Mouse (Mus musculus) right cerebral cortex, postnatal 4 days (tissue): ENCODE measurements around the gene Rhod.
A peak's percentile ranks its signal among the peaks of the same experiment; 100 is the strongest.
"Not testable (repeated sequence)": the region's sequence is repeated elsewhere in the genome, so short reads cannot be mapped to it uniquely, and the experiment has no call there.

ENCODE experiments used
- DNase-seq: peaks from one replicate; pipeline ENCODE4 v3.0.0-alpha.2; 2022

Gene Rhod

GRCm38 (mm10) chr19:4439161-4439801, at the start of gene Rhod:
Rhod (minus strand) TSS chr19:4439432.
- peak; percentile 26 for DNase-seq

DNA sequence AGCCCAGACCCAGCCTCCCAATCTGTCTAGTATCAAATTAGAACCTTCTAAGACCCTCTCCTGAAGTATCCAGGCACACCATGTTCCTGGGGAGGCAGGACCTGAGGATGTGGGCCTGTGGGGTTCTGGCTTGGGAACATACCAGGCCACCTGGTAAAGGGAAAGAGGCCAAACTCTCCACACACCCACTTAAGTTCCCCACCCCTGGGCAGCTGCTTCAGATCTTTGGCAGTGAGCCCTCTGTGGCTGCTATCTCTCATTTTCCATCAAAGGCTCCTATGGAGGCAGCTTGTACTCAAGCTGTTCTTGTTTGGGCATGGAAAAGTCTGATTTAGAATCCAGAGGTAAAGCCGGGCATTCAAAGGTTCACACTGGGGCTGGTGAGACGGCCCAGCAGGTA, 48.6 kb upstream of the Rhod start:
- no peak for DNase-seq

DNA sequence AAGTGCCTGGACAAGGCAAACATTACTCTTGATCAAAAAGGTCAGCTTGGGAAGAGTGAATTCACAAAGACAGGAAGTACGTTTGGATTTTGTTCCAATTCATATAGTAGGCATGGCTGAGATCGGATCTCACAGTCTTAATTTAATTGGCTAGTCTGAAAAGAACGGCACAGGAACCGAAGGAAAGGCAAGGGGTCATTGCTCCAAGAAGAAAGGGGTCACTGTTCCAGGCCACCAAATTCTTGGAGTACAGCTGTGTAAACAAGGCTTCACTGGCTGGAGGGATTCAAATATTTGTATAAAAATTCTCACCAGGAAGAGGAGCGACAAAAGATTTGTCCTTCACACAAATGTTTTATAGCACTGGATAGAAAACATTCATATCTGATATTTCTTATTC, 45.8 kb upstream of the Rhod start:
- no peak for DNase-seq

GRCm38 (mm10) chr19:4482111-4482859, 43.1 kb upstream of the Rhod start:
- no peak for DNase-seq

DNA sequence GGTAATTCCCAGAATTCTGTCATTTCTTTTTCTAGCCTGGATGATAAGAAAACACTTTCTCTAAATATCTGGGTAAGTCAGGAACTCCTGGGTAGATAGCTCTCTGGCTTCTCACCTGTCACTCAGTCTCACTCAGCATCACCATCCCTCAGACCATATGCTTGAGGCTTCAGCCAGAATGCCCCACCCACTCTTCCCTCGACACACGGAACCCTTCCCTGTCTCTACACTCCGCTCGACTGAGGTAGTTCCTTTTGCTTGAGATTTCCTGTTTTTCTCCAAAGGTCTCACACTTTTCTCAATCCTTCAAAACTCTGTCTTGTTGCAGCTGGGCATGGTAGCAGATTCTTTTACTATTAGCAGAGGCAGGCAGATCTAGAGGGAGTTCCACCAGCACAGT, 42.1 kb upstream of the Rhod start:
- DNase-seq = no peak

DNA sequence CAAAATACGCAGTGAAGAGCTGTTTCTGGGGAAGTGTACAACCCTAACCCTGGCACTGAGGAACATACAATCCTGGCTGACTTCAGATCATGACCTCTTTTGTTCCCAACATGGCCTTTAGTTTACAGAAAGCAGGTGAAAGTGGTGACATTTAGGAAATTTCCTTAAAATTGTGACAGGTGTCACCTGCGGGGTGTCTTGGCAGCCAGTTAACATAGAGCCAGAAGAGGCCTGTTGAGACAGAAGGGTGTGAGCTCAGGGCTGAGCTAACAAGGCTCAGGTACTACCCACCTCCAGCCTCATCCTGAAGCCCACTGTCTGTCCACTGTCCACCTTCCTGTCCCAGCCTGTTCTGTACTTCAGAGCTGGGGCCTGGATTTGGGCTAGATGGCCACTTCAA, 40.8 kb upstream of the Rhod start:
- no peak for DNase-seq

GRCm38 (mm10) chr19:4478190-4478516, 38.9 kb upstream of the Rhod start:
- no peak for DNase-seq

DNA sequence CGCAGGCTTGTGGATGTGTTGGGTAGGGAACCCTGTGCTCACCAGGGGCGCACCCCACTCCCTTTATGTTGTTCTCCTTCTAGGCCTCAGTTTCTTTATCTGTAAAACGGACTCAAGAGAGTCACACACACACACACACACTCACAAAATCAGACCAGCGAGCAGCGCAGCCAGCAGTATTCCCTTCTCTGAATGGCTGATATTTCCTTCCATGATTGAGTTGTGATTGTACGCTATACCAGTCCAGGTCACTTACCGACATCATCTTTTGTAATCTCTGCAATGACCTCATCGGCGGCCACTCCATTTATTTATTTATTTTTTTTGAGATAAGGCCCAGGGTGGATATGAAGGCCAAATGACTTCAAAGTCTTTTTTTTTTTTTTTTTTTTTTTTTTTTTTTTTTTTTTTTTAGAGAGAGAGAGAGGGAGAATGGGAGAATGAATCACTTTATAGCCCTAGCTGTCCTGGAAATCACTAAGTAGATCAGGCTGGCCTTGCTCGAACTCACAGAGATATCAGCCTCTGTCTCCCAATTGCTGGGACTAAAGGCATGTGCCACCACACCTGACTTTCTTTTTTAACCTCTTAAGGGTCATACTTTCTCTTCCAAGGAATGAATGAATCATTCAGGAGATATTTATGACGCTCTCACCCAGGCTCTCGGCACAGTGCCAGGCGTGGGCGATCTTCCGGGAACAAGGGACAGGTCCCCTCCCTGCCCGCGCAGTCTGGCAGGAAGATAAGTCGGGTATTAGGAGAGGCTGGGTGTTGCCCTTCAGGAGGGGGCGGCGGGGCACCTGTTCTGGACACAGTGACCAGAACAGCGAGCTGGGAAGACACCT, 38.3 kb upstream of the Rhod start, which contains the start of gene Syt12:
TSS of gene Syt12 (minus strand) at position 103 of the 845 bp plus-strand sequence.
- no peak for DNase-seq

DNA sequence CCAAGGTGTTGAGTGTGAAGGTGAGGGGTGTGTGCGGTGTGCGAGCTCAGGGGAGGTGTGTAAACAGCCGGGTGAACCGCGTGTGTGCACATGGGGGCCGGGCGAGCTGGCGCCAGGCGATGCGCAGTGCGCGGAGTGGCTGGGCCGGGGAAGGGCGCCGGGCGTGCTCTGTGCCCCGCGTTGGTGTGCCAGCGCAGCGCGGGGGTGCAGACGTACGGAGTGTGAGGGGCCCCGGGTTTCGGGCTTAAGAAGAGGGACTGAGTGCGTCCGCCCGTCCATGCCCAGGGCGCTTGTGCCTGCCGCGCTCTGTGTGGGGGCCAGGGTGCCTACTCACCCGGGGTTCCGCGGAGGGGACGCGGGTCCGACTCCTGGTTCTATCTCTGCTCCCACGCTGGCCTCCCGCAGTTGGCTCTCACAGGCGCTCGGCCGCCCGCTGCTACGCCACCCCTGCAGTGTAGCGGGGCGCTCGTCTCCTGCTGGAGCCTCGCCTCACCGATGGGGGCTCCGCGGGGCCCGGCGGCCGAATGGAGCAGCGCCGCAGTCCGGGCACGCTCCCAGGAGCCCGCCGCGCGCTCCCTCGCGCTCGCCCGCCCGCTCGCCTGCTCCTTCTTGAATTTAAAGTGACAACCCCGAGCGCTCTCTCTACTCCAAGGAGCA, 37.5 kb upstream of the Rhod start:
- DNase-seq = peak; percentile 62

GRCm38 (mm10) chr19:4475224-4475925, 36.1 kb upstream of the Rhod start:
- no peak for DNase-seq

DNA sequence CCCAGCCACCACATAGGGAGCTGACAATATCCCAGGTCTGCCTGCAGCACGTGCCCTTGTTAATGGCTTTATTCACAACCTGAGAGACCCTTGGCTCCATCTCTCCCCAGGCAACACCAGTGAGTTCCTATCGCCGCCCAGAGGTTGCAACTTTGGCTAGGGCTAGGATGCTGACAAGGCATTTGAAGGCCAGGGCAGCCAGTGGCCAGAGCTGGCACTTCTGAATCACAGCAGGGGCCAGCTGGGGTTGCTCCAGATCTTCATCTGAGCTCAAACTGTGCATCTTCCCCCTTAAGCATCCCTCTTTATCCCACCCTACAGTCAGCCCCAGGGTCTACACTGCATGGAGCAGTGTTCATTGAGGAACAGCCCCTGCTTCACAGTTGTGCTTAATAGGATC, 35.5 kb upstream of the Rhod start:
- DNase-seq = no peak

DNA sequence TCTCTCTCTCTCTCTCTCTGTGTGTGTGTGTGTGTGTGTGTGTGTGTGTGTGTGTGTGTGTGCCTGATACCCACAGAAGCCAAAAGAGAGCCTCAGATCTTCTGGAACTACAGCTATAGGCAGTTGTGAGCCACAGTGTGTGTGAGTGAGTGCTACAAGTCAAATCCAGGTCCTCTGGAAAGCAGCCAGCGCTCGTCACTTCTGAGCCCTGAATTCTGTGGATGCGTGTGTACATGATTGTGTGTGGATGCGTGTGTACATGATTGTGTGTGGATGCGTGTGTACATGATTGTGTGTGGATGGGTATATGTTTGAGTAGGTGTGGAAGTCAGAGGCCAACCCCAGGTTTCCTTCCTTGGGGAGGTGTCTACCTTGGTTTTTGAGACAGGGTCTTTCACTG, 34.3 kb upstream of the Rhod start:
- no peak for DNase-seq

DNA sequence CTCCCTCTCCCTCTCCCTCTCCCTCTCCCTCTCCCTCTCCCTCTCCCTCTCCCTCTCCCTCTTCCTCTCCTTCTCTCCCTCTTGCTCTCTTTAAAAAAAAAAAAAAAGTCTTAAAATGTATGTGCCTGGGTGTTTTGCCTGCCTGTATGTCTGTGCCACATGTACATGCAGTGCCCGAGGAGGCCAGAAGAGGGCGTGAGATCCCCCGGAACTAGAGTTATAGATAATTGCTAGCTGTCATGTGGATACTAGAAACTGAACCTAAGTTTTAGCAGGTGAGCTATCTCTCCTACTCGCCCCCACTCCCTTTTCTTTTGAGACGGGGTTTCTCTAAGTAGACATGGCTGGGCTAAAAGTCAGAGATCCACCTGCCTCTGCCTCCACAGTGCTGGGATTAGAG, 29.1 kb upstream of the Rhod start:
- no peak for DNase-seq

- no peak for DNase-seq
These were observed 25.4 kb upstream of the Rhod start for GRCm38 (mm10) chr19:4464666-4465065.

DNA sequence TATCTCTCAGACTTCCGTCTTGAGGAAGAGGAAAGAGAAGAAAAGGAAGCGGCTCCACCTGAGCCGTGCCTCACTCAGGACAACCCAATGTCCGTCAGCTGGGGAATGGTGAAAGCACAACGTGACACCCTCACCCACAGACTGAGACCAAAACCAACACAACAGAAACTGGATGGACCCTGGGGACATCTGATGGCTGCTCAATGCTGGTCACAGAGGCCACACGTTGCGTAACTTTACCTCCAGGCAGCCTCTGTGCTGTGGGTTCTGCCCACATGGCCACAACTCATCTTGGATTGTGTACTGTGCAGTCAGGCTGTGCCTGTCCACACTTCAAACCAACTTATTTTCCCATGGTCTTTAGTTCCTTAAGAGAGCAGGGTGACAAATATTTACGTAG, 22.7 kb upstream of the Rhod start:
- DNase-seq = no peak

- peak; percentile 68 for DNase-seq
These were observed 17.0 kb upstream of the Rhod start for GRCm38 (mm10) chr19:4456227-4456626.

DNA sequence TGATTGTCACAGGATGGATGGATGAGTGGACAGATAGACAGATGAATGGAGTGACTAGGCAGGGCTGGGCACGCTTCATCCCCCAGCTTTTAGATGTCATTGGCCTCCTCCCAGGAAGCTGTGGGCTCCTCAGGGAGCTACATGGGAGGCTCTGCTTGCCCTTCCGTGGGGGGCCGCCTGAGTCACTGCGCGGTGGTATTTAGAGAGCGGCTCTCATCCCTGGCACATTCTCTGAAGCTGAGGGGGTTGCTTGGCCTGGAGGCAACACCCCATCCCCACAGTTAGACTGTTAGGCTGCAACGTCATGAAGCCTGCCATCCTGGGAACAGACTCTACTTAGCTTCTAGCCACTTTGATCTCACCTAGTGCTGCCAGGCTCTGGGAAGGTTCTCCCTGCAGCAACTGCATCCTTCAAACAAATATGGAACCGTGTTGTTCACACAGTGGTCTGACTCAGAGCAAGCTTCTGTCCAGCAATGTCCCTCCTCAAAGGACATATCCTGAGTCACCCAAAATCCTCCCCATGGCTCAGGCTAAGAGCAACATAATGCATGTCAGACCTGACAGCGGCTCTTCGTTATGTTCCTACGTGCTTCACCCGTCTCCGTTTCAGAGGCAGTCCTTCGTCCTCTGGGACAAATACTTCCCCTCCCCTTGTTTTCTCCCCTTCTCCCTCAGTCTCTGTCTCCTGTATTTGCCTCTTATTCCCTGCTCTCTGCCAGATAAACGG, 16.0 kb upstream of the Rhod start:
- no peak for DNase-seq

GRCm38 (mm10) chr19:4454040-4454439, 14.8 kb upstream of the Rhod start:
- DNase-seq = not testable (repeated sequence)

DNA sequence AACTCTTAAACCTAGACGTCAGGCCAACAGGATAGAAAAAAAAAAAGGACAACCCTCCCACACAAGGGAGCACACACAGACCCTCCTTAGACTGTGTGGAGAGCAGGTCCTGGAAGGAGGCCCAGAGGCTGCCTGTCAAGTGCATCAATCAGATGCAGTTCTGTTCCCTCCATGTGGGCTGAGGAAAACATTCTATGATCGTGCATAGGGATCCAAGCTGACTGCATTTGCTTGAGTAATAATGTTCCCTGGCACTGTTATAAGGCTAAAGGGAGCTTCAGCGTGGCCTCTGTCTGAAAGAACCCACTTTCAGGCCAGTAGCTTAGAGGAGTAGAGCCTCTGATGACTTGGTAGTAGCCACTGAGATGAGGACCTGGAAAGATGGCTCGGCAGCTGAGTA, 13.3 kb upstream of the Rhod start:
- no peak for DNase-seq

DNA sequence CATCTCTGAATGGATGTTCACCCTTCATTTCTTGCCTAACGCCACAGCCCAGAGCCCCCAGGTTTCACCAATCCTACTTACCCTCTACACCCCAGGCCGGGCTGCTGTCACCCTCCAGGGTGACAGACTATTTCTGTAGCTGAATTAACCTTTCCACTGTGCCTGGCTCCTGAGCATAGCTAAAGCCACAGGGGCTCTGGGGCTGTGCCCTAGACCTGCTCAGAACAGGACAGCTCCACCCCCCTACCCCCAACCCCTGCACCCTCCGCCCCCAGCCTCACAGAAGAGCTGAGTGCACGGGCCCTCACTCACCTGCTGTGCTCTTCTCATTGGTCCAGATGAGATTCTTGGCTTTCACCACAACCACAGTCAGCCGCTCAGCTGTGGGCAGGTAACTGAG, 12.7 kb upstream of the Rhod start:
- no peak for DNase-seq

- no peak for DNase-seq
These were observed 11.9 kb upstream of the Rhod start for GRCm38 (mm10) chr19:4451098-4451497.

DNA sequence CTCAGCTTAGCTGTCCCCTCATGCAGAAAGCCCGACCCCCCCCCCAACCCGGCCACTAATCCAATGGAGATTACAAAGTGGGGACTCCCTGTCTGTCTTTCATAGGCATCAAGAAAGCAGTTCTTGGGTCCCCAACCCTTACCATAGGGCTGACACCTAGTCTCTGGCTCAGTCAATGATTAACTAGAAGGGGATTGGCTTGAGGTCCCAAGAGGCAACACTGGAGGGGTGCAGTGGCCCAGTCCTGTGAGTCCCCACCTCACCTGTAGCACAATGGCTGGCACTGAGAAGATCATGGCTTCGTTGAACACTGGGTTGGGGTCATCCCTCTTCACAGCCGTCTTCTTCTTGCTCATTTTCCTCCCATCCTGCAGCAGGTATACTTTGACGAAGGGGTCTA, 11.4 kb upstream of the Rhod start:
- DNase-seq = no peak
